In genomic region chr13:70676243-70677183, GRCm38 (mm10) we compare ENCODE assay signal across 20 mouse cellular contexts. TPM values are rescaled to one million over a fixed set of nuclear protein-coding genes. Genes with fewer than 3 reads are reported as not detected.
DNase-seq lines count a peak whose midpoint lies in the region; ATAC-seq and TF ChIP-seq lines count a peak whose summit lies in the region.
"Had no signal": no experiment of that assay in that cellular context is flagged by ENCODE, and none has a peak within 500 bp of the region (broad histone marks: within the 10 kb centered on the region; RNA-seq: fewer than 3 reads in every experiment).

No protein-coding gene starts in this region.

- no peak for TF ChIP-seq CTCF in cerebellum, adult 2 months (IDR thresholded peaks at IDR 0.05; ENCODE audit: borderline replicate concordance, insufficient read depth, low read depth, low read length)

- ATAC-seq in kidney, embryonic 14.5 days (ENCODE audit: low FRiP score, low TSS enrichment), result peak; percentile 28; the same call in 1 of the 2 replicates
- ATAC-seq: forebrain, embryonic 13.5 days had no signal

- peaks cover 6% of the 10 kb centered on the region; the same call in 1 of the 2 replicates for H3K4me1 ChIP-seq in cerebellum, adult 2 months (ENCODE audit: control insufficient read depth, insufficient read depth, low read length)
- H3K4me1 ChIP-seq in kidney, embryonic 14.5 days (ENCODE audit: control insufficient read depth, insufficient read depth, low read length), result 0 out of 2 replicates have a peak, but pooled peaks cover 6% of the 10 kb centered on the region
- H3K4me1 ChIP-seq: embryonic facial prominence, embryonic 15.5 days; forebrain, embryonic 13.5 days; heart, embryonic 10.5 days; hindbrain, embryonic 15.5 days; neural tube, embryonic 13.5 days had no signal

- no peak overlapping the region for H3K9ac ChIP-seq in kidney, embryonic 14.5 days (ENCODE audit: low read depth, low read length)
- H3K9ac ChIP-seq: embryonic facial prominence, embryonic 15.5 days; forebrain, embryonic 13.5 days; hindbrain, embryonic 15.5 days; neural tube, embryonic 13.5 days had no signal

- no peak overlapping the region for H3ac ChIP-seq in myocyte (ENCODE audit: control insufficient read depth, insufficient read length)

- no peak overlapping the region for H3K4me2 ChIP-seq in kidney, embryonic 14.5 days (replicated peaks; ENCODE audit: low read depth, low read length)
- H3K4me2 ChIP-seq in myocyte (ENCODE audit: low read depth), result peak overlapping the region; percentile 72
- H3K4me2 ChIP-seq: embryonic facial prominence, embryonic 15.5 days; forebrain, embryonic 13.5 days; hindbrain, embryonic 15.5 days; neural tube, embryonic 13.5 days had no signal

- H3K27ac ChIP-seq in cerebellum, adult 2 months (ENCODE audit: insufficient read depth, low read length), result no peak overlapping the region
- no peak overlapping the region for H3K27ac ChIP-seq in kidney, embryonic 14.5 days (ENCODE audit: low read depth, low read length)
- H3K27ac ChIP-seq: embryonic facial prominence, embryonic 15.5 days; forebrain, embryonic 13.5 days; heart, embryonic 10.5 days; hindbrain, embryonic 15.5 days; kidney, postnatal 0 days; neural tube, embryonic 13.5 days had no signal

- no peaks in the 10 kb centered on the region for H3K36me3 ChIP-seq in kidney, embryonic 14.5 days (ENCODE audit: control insufficient read depth, insufficient read depth, low read length)
- H3K36me3 ChIP-seq in myocyte (ENCODE audit: control insufficient read depth, insufficient read depth), result no peaks in the 10 kb centered on the region
- H3K36me3 ChIP-seq: embryonic facial prominence, embryonic 15.5 days; heart, embryonic 10.5 days; hindbrain, embryonic 15.5 days; neural tube, embryonic 13.5 days had no signal

- TF ChIP-seq POLR2A in cerebellum, adult 2 months (IDR thresholded peaks at IDR 0.05; ENCODE audit: borderline replicate concordance, insufficient read depth, low read length), result no peak
- no peak for TF ChIP-seq POLR2A in myocyte (IDR thresholded peaks at IDR 0.05; ENCODE audit: insufficient read length, low read depth)

- H3K27me3 ChIP-seq in cerebellum, adult 2 months (ENCODE audit: control insufficient read depth, insufficient read depth, low read length), result no peaks in the 10 kb centered on the region
- no peaks in the 10 kb centered on the region for H3K27me3 ChIP-seq in kidney, embryonic 14.5 days (ENCODE audit: control insufficient read depth, insufficient read depth, low read length)
- H3K27me3 ChIP-seq in myocyte (ENCODE audit: control insufficient read depth, insufficient read depth, insufficient read length), result no peaks in the 10 kb centered on the region
- H3K27me3 ChIP-seq: embryonic facial prominence, embryonic 15.5 days; forebrain, embryonic 13.5 days; hindbrain, embryonic 15.5 days; neural tube, embryonic 13.5 days had no signal

- 43% methylated on average over 20 of the region's 20 CpGs for WGBS in cerebellum, adult 2 months
- WGBS in kidney, embryonic 14.5 days, result 61% methylated on average over 20 of the region's 20 CpGs

- no peaks in the 10 kb centered on the region for H3K9me3 ChIP-seq in kidney, embryonic 14.5 days (ENCODE audit: control insufficient read depth, low read length)
- H3K9me3 ChIP-seq: embryonic facial prominence, embryonic 15.5 days; forebrain, embryonic 13.5 days; heart, embryonic 10.5 days; hindbrain, embryonic 15.5 days; neural tube, embryonic 13.5 days had no signal

- H3K79me2 ChIP-seq in myocyte (ENCODE audit: control insufficient read depth, insufficient read depth), result no peaks in the 10 kb centered on the region

- no peak overlapping the region for H3K4me3 ChIP-seq in cerebellum, adult 2 months (replicated peaks; ENCODE audit: insufficient read depth, low read depth, low read length)
- no peak overlapping the region for H3K4me3 ChIP-seq in kidney, embryonic 14.5 days (ENCODE audit: low read length)
- H3K4me3 ChIP-seq in myocyte, result no peak overlapping the region
- H3K4me3 ChIP-seq: embryonic facial prominence, embryonic 15.5 days; forebrain, embryonic 13.5 days; heart, embryonic 10.5 days; hindbrain, embryonic 15.5 days; megakaryocyte, embryonic 14.5 days; neural tube, embryonic 13.5 days had no signal

- peak; percentile 27 to 37 for DNase-seq in cerebellum, postnatal 10 days
- DNase-seq in cerebellum, adult 2 months, result no peak
- no peak for DNase-seq in kidney, adult 11 months
- peak; percentile 5 for DNase-seq in right cerebral cortex, postnatal 14 days
- DNase-seq in right cerebral cortex, postnatal 4 days, result no peak
- no peak for DNase-seq in MN1 (ENCODE audit: low spot score)
- DNase-seq: adrenal gland, adult 2 months; cerebellum, adult 9-11 months; heart, postnatal 14 days; liver; lung, adult 2 months had no signal

TF ChIP-seq in myocyte, 11 proteins besides CTCF, POLR2A, EP300 and RAD21:
- no peak for TF ChIP-seq MAX (IDR thresholded peaks at IDR 0.05; ENCODE audit: low read depth)
- no peak for TF ChIP-seq REST (IDR thresholded peaks at IDR 0.05; ENCODE audit: insufficient read depth, insufficient read length)
- TF ChIP-seq E2F4 (IDR thresholded peaks at IDR 0.05; ENCODE audit: insufficient read depth), result no peak
- peak; percentile 63 to 99 (median 90) for TF ChIP-seq MYOG (IDR thresholded peaks at IDR 0.05; ENCODE audit: control insufficient read depth in 1 of 3, insufficient read depth in 1 of 3, insufficient read length in 2 of 3, low read depth in 2 of 3)
- peak; percentile 93 for TF ChIP-seq TCF3 (IDR thresholded peaks at IDR 0.05; ENCODE audit: insufficient read length, low read depth)
- no peak for TF ChIP-seq SRF (IDR thresholded peaks at IDR 0.05; ENCODE audit: control insufficient read depth, insufficient read length, low read depth)
- peak; percentile 64 to 99 (median 99) for TF ChIP-seq MYOD1 (IDR thresholded peaks at IDR 0.05; ENCODE audit: control insufficient read depth in 1 of 3, insufficient read length in 2 of 3, low read depth in 2 of 3)
- TF ChIP-seq USF1 (IDR thresholded peaks at IDR 0.05; ENCODE audit: low read depth), result no peak
- TF ChIP-seq POLR2AphosphoS2 (IDR thresholded peaks at IDR 0.05; ENCODE audit: insufficient read length, low read depth), result no peak
- TF ChIP-seq TCF12 (IDR thresholded peaks at IDR 0.05; ENCODE audit: insufficient read depth, poor library complexity, severe bottlenecking), result peak; percentile 93
- TF ChIP-seq CEBPB (IDR thresholded peaks at IDR 0.05; ENCODE audit: insufficient read depth, poor library complexity, severe bottlenecking), result no peak

RNA-seq across cellular contexts. Expression of gene Ice1, which starts 39.1 kb away (rescaled TPM):
- polyA plus RNA-seq in cerebellum, adult 2 months (2012; rRNA removed), result 82.5 and 84.8 TPM in 2 replicates
- polyA plus RNA-seq in kidney, embryonic 14.5 days (2014; fragmentation: Nextera tagmentation; extraction: Ambion mirVana), result 25.9 and 36.5 TPM in 2 replicates
- 15.9 TPM for polyA plus RNA-seq in myocyte (2012; fragmentation: generic; extraction: Trizol)

Comparison
In these comparisons a context has a peak if more than half of its experiments do, and no peak if none do; other contexts are left out.
1. DNase-seq: peak in cerebellum, postnatal 10 days (2 of 2) and right cerebral cortex, postnatal 14 days (single experiment); none in cerebellum, adult 2 months (0 of 2), kidney, adult 11 months (single experiment), right cerebral cortex, postnatal 4 days (single experiment) and MN1 (single experiment).